Mouse (Mus musculus) heart, adult 2 months (tissue): ENCODE measurements around the gene Kctd19.

Experiments used
- EP300 ChIP-seq: fragments of 200-500 bp; IDR thresholded peaks from 2 replicates; pipeline ENCODE4 v1.6.1; 2011; ENCODE audit warnings: low read depth, low read length, control low read depth; ENCODE audit not compliant: insufficient read depth
- POLR2A ChIP-seq: fragments of 200-500 bp; IDR thresholded peaks from 2 replicates; pipeline ENCODE4 v1.6.1; 2011; ENCODE audit warnings: mild to moderate bottlenecking, low read depth, low read length, control low read depth; ENCODE audit not compliant: insufficient read depth

DNA sequence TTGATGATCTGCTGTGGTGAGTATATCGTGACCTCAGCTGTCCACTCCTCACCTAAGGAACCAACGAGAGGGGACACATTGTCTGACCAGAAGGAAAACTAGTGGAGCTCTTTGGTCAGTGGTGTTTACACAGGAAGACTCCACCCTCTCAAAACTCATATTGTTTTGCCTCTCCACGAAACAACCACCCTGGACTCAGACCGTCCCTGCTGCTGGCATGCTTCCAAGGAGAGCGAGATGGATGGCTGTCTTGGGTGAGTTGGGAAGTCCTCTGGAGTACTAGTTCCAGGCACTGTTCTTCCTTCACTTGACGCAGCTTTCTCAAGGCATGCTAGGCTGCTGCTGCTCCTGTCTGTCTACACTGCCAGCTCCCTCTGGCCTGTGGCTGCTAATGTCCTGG is 24.2 kb downstream of the Kctd19 start:
- TF ChIP-seq EP300 = no peak
- peak; percentile 32; the same call in 1 of the 2 replicates for TF ChIP-seq POLR2A
